Mouse (Mus musculus) bone marrow macrophage, adult 2 months (primary cell): ENCODE data around the gene Slc4a11.

ENCODE experiments used
- CTCF ChIP-seq: IDR thresholded peaks from 2 replicates; pipeline ENCODE4 v1.5.1; 2012; ENCODE audit warnings: low read depth, mild to moderate bottlenecking, low read length, moderate library complexity
- POLR2A ChIP-seq: IDR thresholded peaks from 2 replicates; pipeline ENCODE4 v1.6.1; 2012; ENCODE audit warnings: mild to moderate bottlenecking, low read depth, low read length, borderline replicate concordance

GRCm38 (mm10) chr2:130724369-130724768 lies 27.1 kb upstream of the Slc4a11 start:
- no peak for TF ChIP-seq CTCF
- no peak for TF ChIP-seq POLR2A
